In the genomic region with DNA sequence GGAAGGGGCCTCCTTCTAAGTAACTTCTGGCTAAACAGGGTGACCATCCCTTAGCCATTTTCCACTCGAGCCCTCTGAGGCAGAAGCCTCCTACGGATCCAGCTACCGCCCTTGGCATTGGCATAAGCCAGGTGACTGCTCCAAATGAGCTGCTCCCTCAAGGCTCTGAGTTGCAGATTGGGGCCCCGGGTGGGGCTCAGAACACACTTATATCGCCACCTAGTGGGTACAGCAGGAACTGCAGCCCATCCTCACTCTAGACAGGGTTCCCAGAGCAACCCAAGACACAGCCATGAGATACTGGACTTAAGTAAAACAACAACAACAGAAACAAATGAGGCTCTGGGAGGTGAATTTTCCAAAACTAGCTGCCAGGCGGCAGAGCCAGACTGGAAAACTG, we compare ENCODE assay signal across 7 mouse cellular contexts. TPM values are rescaled to one million over a fixed set of nuclear protein-coding genes. Genes with fewer than 3 reads are reported as not detected.
A peak's percentile ranks its signal among the peaks of the same experiment; 100 is the strongest.
DNase-seq lines count a peak whose midpoint lies in the region; ATAC-seq and TF ChIP-seq lines count a peak whose summit lies in the region.

No protein-coding gene starts in this region.

- H3K9me3 ChIP-seq in intestine, embryonic 15.5 days, result no peaks in the 10 kb centered on the region

- peak; percentile 74 for DNase-seq in adipocyte (ENCODE audit: low spot score)
- DNase-seq in gastrocnemius, postnatal 25 days, result peak; percentile 50
- DNase-seq in left cerebral cortex, postnatal 14 days (ENCODE audit: low spot score in 2 of 2), result peak; percentile 82 to 86
- DNase-seq in mesoderm, embryonic 11.5 days (ENCODE audit: low read depth, low spot score), result peak; percentile 80
- peak; percentile 74 for DNase-seq in right cerebral cortex, postnatal 4 days

- no peaks in the 10 kb centered on the region for H3K36me3 ChIP-seq in intestine, embryonic 15.5 days

- H3K4me2 ChIP-seq in intestine, embryonic 15.5 days (replicated peaks), result peak overlapping the region; percentile 50

- peak; percentile 87 for TF ChIP-seq CTCF in cortical plate, adult 2 months (IDR thresholded peaks at IDR 0.05; ENCODE audit: extremely low read depth, insufficient read depth, low read length)

- no peaks in the 10 kb centered on the region for H3K27me3 ChIP-seq in intestine, embryonic 15.5 days (replicated peaks)

- H3K4me3 ChIP-seq in cortical plate, adult 2 months (ENCODE audit: insufficient read depth, low read length), result no peak overlapping the region
- peak overlapping the region; percentile 16; the same call in 1 of the 2 replicates for H3K4me3 ChIP-seq in intestine, embryonic 15.5 days (replicated peaks)

- peak; percentile 74 for ATAC-seq in intestine, embryonic 15.5 days

- TF ChIP-seq POLR2A in cortical plate, adult 2 months (IDR thresholded peaks at IDR 0.05; ENCODE audit: extremely low read depth, insufficient read depth, low read length), result no peak

- H3K4me1 ChIP-seq in cortical plate, adult 2 months (ENCODE audit: control insufficient read depth, insufficient read depth, low read length), result no peaks in the 10 kb centered on the region
- peaks cover 8% of the 10 kb centered on the region; the same call in 1 of the 2 replicates for H3K4me1 ChIP-seq in intestine, embryonic 15.5 days (replicated peaks)

- intact Hi-C loops in left cerebral cortex, postnatal 14 days (cut with DNase I), result no loop called here

- H3K9ac ChIP-seq in intestine, embryonic 15.5 days, result no peak overlapping the region

- 1% methylated on average over 6 of the region's 6 CpGs for WGBS in intestine, embryonic 15.5 days

- H3K27ac ChIP-seq in cortical plate, adult 2 months (ENCODE audit: insufficient read depth, low read length), result no peak overlapping the region
- no peak overlapping the region for H3K27ac ChIP-seq in intestine, embryonic 15.5 days

RNA-seq across cellular contexts. Expression of a gene that starts 15.8 kb away (rescaled TPM):
- polyA plus RNA-seq in cortical plate, adult 2 months (2012; rRNA removed), result 112 and 115 TPM in 2 replicates
- 10 to 100 TPM; 34.6 to 37.0 TPM for total RNA-seq in gastrocnemius, postnatal 25 days (2021)
- polyA plus RNA-seq in intestine, embryonic 15.5 days (2015; fragmentation: Nextera tagmentation; extraction: Ambion mirVana), result 144 and 173 TPM in 2 replicates
- total RNA-seq in left cerebral cortex, postnatal 14 days (2021), result 10 to 100 TPM; 55.2 to 57.1 TPM

RNA-seq across cellular contexts. Expression of a gene that starts 23.9 kb away (rescaled TPM):
- not detected in 2 replicates for polyA plus RNA-seq in cortical plate, adult 2 months (2012; rRNA removed)
- not detected for total RNA-seq in gastrocnemius, postnatal 25 days (2021)
- not detected in 2 replicates for polyA plus RNA-seq in intestine, embryonic 15.5 days (2015; fragmentation: Nextera tagmentation; extraction: Ambion mirVana)
- not detected for total RNA-seq in left cerebral cortex, postnatal 14 days (2021)
